Mouse (Mus musculus): ENCODE data around the gene 1700001C19Rik. TPM values are rescaled to one million over a fixed set of nuclear protein-coding genes. Genes with fewer than 3 reads are reported as not detected.

The 1700001C19Rik gene
- total RNA-seq, 2 experiments from 2014 or later: not detected

GRCm38 (mm10) chr17:47384064-47384463 lies 53.1 kb downstream of the 1700001C19Rik start:
- no peak for ATAC-seq (replicated peaks; ENCODE audit: poor library complexity, severe bottlenecking)

- no peak for ATAC-seq (replicated peaks; ENCODE audit: poor library complexity, severe bottlenecking)
These were observed 53.9 kb downstream of the 1700001C19Rik start for GRCm38 (mm10) chr17:47383266-47383665.

GRCm38 (mm10) chr17:47381917-47382316 lies 55.3 kb downstream of the 1700001C19Rik start:
- ATAC-seq (replicated peaks; ENCODE audit: poor library complexity, severe bottlenecking): no peak

- ATAC-seq (replicated peaks; ENCODE audit: poor library complexity, severe bottlenecking): no peak
These were observed 59.0 kb downstream of the 1700001C19Rik start for GRCm38 (mm10) chr17:47378133-47378532.

- no peak for ATAC-seq (replicated peaks; ENCODE audit: poor library complexity, severe bottlenecking)
These were observed 60.3 kb downstream of the 1700001C19Rik start for GRCm38 (mm10) chr17:47376779-47377280.

- ATAC-seq (replicated peaks; ENCODE audit: poor library complexity, severe bottlenecking): no peak
These were observed 63.2 kb downstream of the 1700001C19Rik start for GRCm38 (mm10) chr17:47373991-47374390.

- ATAC-seq (replicated peaks; ENCODE audit: poor library complexity, severe bottlenecking): peak; percentile 56
These were observed 65.7 kb downstream of the 1700001C19Rik start for GRCm38 (mm10) chr17:47371451-47371850.

- peak; percentile 74 for ATAC-seq (replicated peaks; ENCODE audit: poor library complexity, severe bottlenecking)
These were observed 68.1 kb downstream of the 1700001C19Rik start for GRCm38 (mm10) chr17:47369087-47369443.

- peak; percentile 96 for ATAC-seq (replicated peaks; ENCODE audit: poor library complexity, severe bottlenecking)
These were observed 68.6 kb downstream of the 1700001C19Rik start, which contains the start of gene Mrps10 for GRCm38 (mm10) chr17:47368401-47369086. TSS of gene Mrps10 (plus strand) at chr17:47368887.

Other genes starting within 250 kb of the 1700001C19Rik start
- gene Mrps10, start 68.5 kb downstream of the 1700001C19Rik start, total RNA-seq (2014; fragmentation: Nextera tagmentation): 65.1 and 68.0 TPM in 2 replicates
- gene Mrps10, start 68.5 kb downstream of the 1700001C19Rik start, total RNA-seq (2017): 65.8 and 70.8 TPM in 2 replicates
- gene Guca1b, start 52.0 kb downstream of the 1700001C19Rik start, total RNA-seq (2014; fragmentation: Nextera tagmentation): 0.47 and 0.80 TPM in 2 replicates
- 0.43 TPM in 1 of 2 replicates, not detected in the other for gene Guca1b, start 52.0 kb downstream of the 1700001C19Rik start, total RNA-seq (2017)
- gene Guca1a, start 36.8 kb downstream of the 1700001C19Rik start, total RNA-seq (2014; fragmentation: Nextera tagmentation): 5.3 and 6.4 TPM in 2 replicates
- 6.3 and 6.7 TPM in 2 replicates for gene Guca1a, start 36.8 kb downstream of the 1700001C19Rik start, total RNA-seq (2017)
- 1.8 and 4.3 TPM in 2 replicates for gene AI661453, start 761 bp downstream of the 1700001C19Rik start, total RNA-seq (2014; fragmentation: Nextera tagmentation)
- 0.34 and 0.62 TPM in 2 replicates for gene AI661453, start 761 bp downstream of the 1700001C19Rik start, total RNA-seq (2017)
- 13.9 and 23.8 TPM in 2 replicates for gene Taf8, start 64.9 kb upstream of the 1700001C19Rik start, total RNA-seq (2014; fragmentation: Nextera tagmentation)
- 34.7 and 40.9 TPM in 2 replicates for gene Taf8, start 64.9 kb upstream of the 1700001C19Rik start, total RNA-seq (2017)
- 99.8 and 128 TPM in 2 replicates for gene Ccnd3, start 67.7 kb upstream of the 1700001C19Rik start, total RNA-seq (2014; fragmentation: Nextera tagmentation)
- 35.5 and 35.9 TPM in 2 replicates for gene Ccnd3, start 67.7 kb upstream of the 1700001C19Rik start, total RNA-seq (2017)
- 16.2 and 17.8 TPM in 2 replicates for gene Bysl, start 174.1 kb upstream of the 1700001C19Rik start, total RNA-seq (2014; fragmentation: Nextera tagmentation)
- gene Bysl, start 174.1 kb upstream of the 1700001C19Rik start, total RNA-seq (2017): 12.6 and 16.0 TPM in 2 replicates
- 26.3 and 36.3 TPM in 2 replicates for gene Med20, start 174.2 kb upstream of the 1700001C19Rik start, total RNA-seq (2014; fragmentation: Nextera tagmentation)
- gene Med20, start 174.2 kb upstream of the 1700001C19Rik start, total RNA-seq (2017): 25.0 and 29.5 TPM in 2 replicates
- gene Gm20517, start 174.2 kb upstream of the 1700001C19Rik start, total RNA-seq (2014; fragmentation: Nextera tagmentation): 0.41 and 2.2 TPM in 2 replicates
- gene Gm20517, start 174.2 kb upstream of the 1700001C19Rik start, total RNA-seq (2017): 2.5 and 3.1 TPM in 2 replicates
- 4.1 and 6.8 TPM in 2 replicates for gene Usp49, start 193.3 kb upstream of the 1700001C19Rik start, total RNA-seq (2014; fragmentation: Nextera tagmentation)
- 1.5 and 4.1 TPM in 2 replicates for gene Usp49, start 193.3 kb upstream of the 1700001C19Rik start, total RNA-seq (2017)